Mouse (Mus musculus) stomach, postnatal 0 days (tissue): ENCODE measurements around the gene Slc15a4.

Experiments used
- CTCF ChIP-seq: IDR thresholded peaks from 2 replicates; pipeline ENCODE4 v1.5.1; 2016; ENCODE audit warnings: antibody characterized with exemption, low read depth, mild to moderate bottlenecking, moderate library complexity
- EP300 ChIP-seq: optimal IDR thresholded peaks from 2 replicates; pipeline ENCODE3; 2016; ENCODE audit warnings: antibody characterized with exemption

DNA sequence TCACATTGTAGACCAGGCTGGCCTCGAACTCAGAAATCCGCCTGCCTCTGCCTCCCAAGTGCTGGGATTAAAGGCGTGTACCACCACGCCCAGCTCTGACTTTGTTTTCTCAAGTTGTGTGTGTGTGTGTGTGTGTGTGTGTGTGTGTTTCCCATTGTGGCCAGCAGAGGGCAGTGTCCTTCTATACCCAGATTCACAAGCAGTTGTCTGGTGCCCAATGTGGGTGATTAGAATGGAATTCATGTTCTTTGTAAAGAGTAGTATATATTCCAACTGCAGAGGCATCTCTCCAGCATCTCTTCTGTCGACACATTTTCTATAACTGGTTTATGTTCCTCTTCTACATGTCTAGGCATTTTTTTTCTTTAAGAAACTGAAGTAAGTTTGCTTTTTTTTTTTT lies 45.8 kb upstream of the Slc15a4 start:
- peak; percentile 39 for TF ChIP-seq CTCF
- no peak for TF ChIP-seq EP300
